Mouse (Mus musculus): ENCODE data around the gene Zbtb7a. TPM values are rescaled to one million over a fixed set of nuclear protein-coding genes. Genes with fewer than 3 reads are reported as not detected.

Gene Zbtb7a
- polyA plus RNA-seq, 1 experiment from 2014 or later: 25.0 TPM

GRCm38 (mm10) chr10:81196470-81197065, 61.5 kb downstream of the Zbtb7a start:
- no peak overlapping the region for H3K27ac ChIP-seq (ENCODE audit: low read depth)
- no peak overlapping the region for H3K4me2 ChIP-seq
- WGBS: 61% methylated on average over 11 of the region's 11 CpGs
- no peak for ATAC-seq (ENCODE audit: insufficient read depth)
- no peak overlapping the region; the same call in 1 of the 2 replicates for H3K9ac ChIP-seq
- TF ChIP-seq CTCF (IDR thresholded peaks at IDR 0.05; ENCODE audit: low read depth): no peak
- H3K4me3 ChIP-seq (ENCODE audit: low read depth, low read length): no peak overlapping the region
- peaks cover 30% of the 10 kb centered on the region for H3K27me3 ChIP-seq (ENCODE audit: insufficient read depth, low read length)
- H3K4me1 ChIP-seq (ENCODE audit: insufficient read depth): 0 out of 2 replicates have a peak, but pooled peaks cover 4% of the 10 kb centered on the region
- H3K36me3 ChIP-seq (ENCODE audit: insufficient read depth): 0 out of 2 replicates have a peak, but pooled peaks cover 2% of the 10 kb centered on the region
- no peaks in the 10 kb centered on the region for H3K9me3 ChIP-seq (ENCODE audit: low read depth, low read length)
- no peak for DNase-seq

GRCm38 (mm10) chr10:81197305-81197704, 62.3 kb downstream of the Zbtb7a start:
- WGBS: 48% methylated on average over 6 of the region's 6 CpGs
- Histone ChIP-seq H3K27ac (ENCODE audit: low read depth) (no peak overlapping the region), H3K4me2 (no peak overlapping the region), H3K27me3 (ENCODE audit: insufficient read depth, low read length) (peaks cover 30% of the 10 kb centered on the region), H3K4me3 (ENCODE audit: low read depth, low read length) (no peak overlapping the region), H3K4me1 (ENCODE audit: insufficient read depth) (0 out of 2 replicates have a peak, but pooled peaks cover 4% of the 10 kb centered on the region), H3K9ac (no peak overlapping the region), H3K36me3 (ENCODE audit: insufficient read depth) (no peaks in the 10 kb centered on the region), H3K9me3 (ENCODE audit: low read depth, low read length) (no peaks in the 10 kb centered on the region)
- DNase-seq (no peak), ATAC-seq (ENCODE audit: insufficient read depth) (no peak)
- no peak for TF ChIP-seq CTCF (IDR thresholded peaks at IDR 0.05; ENCODE audit: low read depth)

DNA sequence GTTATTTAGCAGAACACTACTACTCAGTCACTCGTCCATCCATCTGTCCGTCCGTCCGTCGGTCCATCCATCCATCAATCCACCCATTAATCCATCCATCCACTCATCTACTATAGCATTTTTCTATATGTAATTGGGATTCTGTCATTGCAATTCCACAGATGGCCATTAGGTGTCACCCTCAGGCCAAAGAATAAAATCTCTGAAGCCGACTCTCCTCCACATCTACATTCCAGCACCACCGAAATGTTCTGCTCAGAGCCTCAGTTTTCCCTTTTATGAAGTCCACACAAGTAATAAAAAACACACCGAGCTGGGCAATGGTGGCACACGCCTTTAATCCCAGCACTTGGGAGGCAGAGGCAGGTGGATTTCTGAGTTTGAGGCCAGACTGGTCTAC, 63.2 kb downstream of the Zbtb7a start:
- under 1% methylated on average over 9 of the region's 9 CpGs for WGBS
- TF ChIP-seq CTCF (IDR thresholded peaks at IDR 0.05; ENCODE audit: low read depth): peak; percentile 89
- DNase-seq (peak; percentile 91), ATAC-seq (ENCODE audit: insufficient read depth) (no peak)
- H3K27me3 ChIP-seq (ENCODE audit: insufficient read depth, low read length): peaks cover 25% of the 10 kb centered on the region
- no peak overlapping the region for H3K9ac ChIP-seq
- H3K4me1 ChIP-seq (ENCODE audit: insufficient read depth): no peaks in the 10 kb centered on the region
- no peaks in the 10 kb centered on the region for H3K9me3 ChIP-seq (ENCODE audit: low read depth, low read length)
- H3K27ac ChIP-seq (ENCODE audit: low read depth): no peak overlapping the region
- no peaks in the 10 kb centered on the region for H3K36me3 ChIP-seq (ENCODE audit: insufficient read depth)
- H3K4me2 ChIP-seq: no peak overlapping the region
- H3K4me3 ChIP-seq (ENCODE audit: low read depth, low read length): no peak overlapping the region

DNA sequence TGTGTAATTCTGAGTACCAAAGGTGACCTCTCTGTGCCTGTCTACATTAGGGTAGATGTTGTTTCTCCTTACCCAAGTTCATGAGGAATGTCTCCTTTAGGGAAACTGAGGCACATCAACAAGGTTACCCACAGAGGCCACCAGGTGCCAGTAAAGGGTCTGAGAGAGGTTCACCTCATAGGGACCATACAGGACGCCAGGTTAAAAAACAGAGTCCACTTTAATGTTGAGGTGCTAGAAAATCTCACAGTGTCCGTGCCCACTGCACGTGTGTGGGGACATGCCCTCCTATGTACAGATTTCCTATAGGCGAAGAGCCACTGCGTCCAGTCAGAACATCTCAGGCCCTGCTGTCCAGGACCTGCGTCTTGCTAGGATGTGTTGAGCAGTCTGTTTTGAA, 64.0 kb downstream of the Zbtb7a start:
- no peak overlapping the region for H3K4me3 ChIP-seq (ENCODE audit: low read depth, low read length)
- H3K4me1 ChIP-seq (ENCODE audit: insufficient read depth): no peaks in the 10 kb centered on the region
- H3K27ac ChIP-seq (ENCODE audit: low read depth): no peak overlapping the region
- H3K27me3 ChIP-seq (ENCODE audit: insufficient read depth, low read length): peaks cover 20% of the 10 kb centered on the region
- ATAC-seq (ENCODE audit: insufficient read depth) (no peak), DNase-seq (no peak)
- TF ChIP-seq CTCF (IDR thresholded peaks at IDR 0.05; ENCODE audit: low read depth): no peak
- WGBS: 79% methylated on average over 6 of the region's 6 CpGs
- H3K4me2 ChIP-seq: no peak overlapping the region
- no peak overlapping the region for H3K9ac ChIP-seq
- no peaks in the 10 kb centered on the region for H3K9me3 ChIP-seq (ENCODE audit: low read depth, low read length)
- H3K36me3 ChIP-seq (ENCODE audit: insufficient read depth): no peaks in the 10 kb centered on the region

GRCm38 (mm10) chr10:81200141-81200540, 65.1 kb downstream of the Zbtb7a start:
- peaks cover 10% of the 10 kb centered on the region; the same call in 1 of the 2 replicates for H3K27me3 ChIP-seq (ENCODE audit: insufficient read depth, low read length)
- TF ChIP-seq CTCF (IDR thresholded peaks at IDR 0.05; ENCODE audit: low read depth): no peak
- ATAC-seq (ENCODE audit: insufficient read depth) (no peak), DNase-seq (no peak)
- no peak overlapping the region for H3K9ac ChIP-seq
- no peak overlapping the region for H3K4me3 ChIP-seq (ENCODE audit: low read depth, low read length)
- no peak overlapping the region for H3K27ac ChIP-seq (ENCODE audit: low read depth)
- no peaks in the 10 kb centered on the region for H3K4me1 ChIP-seq (ENCODE audit: insufficient read depth)
- no peaks in the 10 kb centered on the region for H3K9me3 ChIP-seq (ENCODE audit: low read depth, low read length)
- H3K4me2 ChIP-seq: no peak overlapping the region
- 79% methylated on average over 13 of the region's 13 CpGs for WGBS
- no peaks in the 10 kb centered on the region for H3K36me3 ChIP-seq (ENCODE audit: insufficient read depth)

DNA sequence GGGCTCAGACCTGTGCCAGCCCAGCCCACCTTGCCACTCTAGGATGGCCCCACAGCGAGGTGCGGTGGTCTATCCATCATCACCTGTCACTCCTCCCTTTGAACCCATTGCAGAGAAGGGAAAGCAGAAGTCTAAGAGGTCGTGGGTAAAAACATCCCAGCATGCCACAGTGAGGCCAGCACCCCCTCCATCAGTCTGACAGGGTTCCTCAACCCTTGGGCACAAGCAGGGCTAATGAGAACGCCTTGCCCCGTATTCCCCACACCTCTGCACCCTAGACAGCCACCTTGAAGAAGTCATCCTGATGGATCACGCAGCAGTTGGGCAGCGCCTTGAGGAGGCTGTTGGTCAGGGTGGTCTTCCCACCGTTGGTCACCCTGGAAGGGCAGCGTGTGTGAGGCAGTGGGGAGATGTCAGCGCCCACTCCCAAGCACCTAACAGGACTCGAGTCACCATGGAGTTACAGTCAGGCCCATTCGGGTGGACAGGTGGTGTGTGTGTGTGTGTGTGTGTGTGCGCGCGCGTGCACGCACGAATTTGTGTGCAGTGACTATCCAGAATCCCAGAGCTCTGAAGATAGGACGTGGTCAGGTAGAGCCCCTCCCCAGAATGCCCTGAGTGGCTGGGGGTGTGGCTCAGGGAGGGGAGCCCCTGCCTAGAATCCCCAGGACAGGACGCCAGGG, 65.7 kb downstream of the Zbtb7a start:
- Histone ChIP-seq H3K4me1 (ENCODE audit: insufficient read depth) (no peaks in the 10 kb centered on the region), H3K9ac (no peak overlapping the region), H3K36me3 (ENCODE audit: insufficient read depth) (no peaks in the 10 kb centered on the region), H3K4me3 (ENCODE audit: low read depth, low read length) (no peak overlapping the region), H3K27ac (ENCODE audit: low read depth) (no peak overlapping the region), H3K4me2 (no peak overlapping the region), H3K27me3 (ENCODE audit: insufficient read depth, low read length) (peaks cover 4% of the 10 kb centered on the region; the same call in 1 of the 2 replicates), H3K9me3 (ENCODE audit: low read depth, low read length) (no peaks in the 10 kb centered on the region)
- 69% methylated on average over 20 of the region's 20 CpGs for WGBS
- TF ChIP-seq CTCF (IDR thresholded peaks at IDR 0.05; ENCODE audit: low read depth): no peak
- no peak for ATAC-seq (ENCODE audit: insufficient read depth)
- DNase-seq: no peak
